ENCODE assay signal across 9 mouse cellular contexts in genomic region chr12:64817056-64817810, GRCm38 (mm10).
A peak's percentile ranks its signal among the peaks of the same experiment; 100 is the strongest.
DNase-seq lines count a peak whose midpoint lies in the region; ATAC-seq and TF ChIP-seq lines count a peak whose summit lies in the region.
"Had no signal": no experiment of that assay in that cellular context is flagged by ENCODE, and none has a peak within 500 bp of the region (broad histone marks: within the 10 kb centered on the region; RNA-seq: fewer than 3 reads in every experiment).

No protein-coding gene starts in this region.

- peak; percentile 50 for TF ChIP-seq CTCF in liver, postnatal 0 days (IDR thresholded peaks at IDR 0.05; ENCODE audit: low read depth)

- DNase-seq in frontal cortex, postnatal 10 days (ENCODE audit: low spot score in 2 of 2) = no peak
- DNase-seq in ovary, postnatal 14 days (ENCODE audit: low spot score) = peak; percentile 6
- no peak for DNase-seq in ovary, adult 18-20 months (ENCODE audit: low spot score)
- peak; percentile 57 for DNase-seq in embryonic facial prominence, embryonic 11.5 days (ENCODE audit: low spot score)
- DNase-seq in liver, postnatal 0 days = peak; percentile 22
- DNase-seq in layer of hippocampus, adult 11-12 months (ENCODE audit: low spot score) = no peak
- DNase-seq in layer of hippocampus, adult 9-11 months = no peak
- DNase-seq: liver, embryonic 13.5 days had no signal

- no peak overlapping the region for H3K4me2 ChIP-seq in embryonic facial prominence, embryonic 11.5 days (ENCODE audit: low read depth, low read length)
- no peak overlapping the region for H3K4me2 ChIP-seq in liver, postnatal 0 days (ENCODE audit: low read depth, low read length)
- H3K4me2 ChIP-seq: liver, embryonic 13.5 days had no signal

- no peak for TF ChIP-seq EP300 in liver, postnatal 0 days (IDR thresholded peaks at IDR 0.05; ENCODE audit: low read depth)

- no peaks in the 10 kb centered on the region for H3K4me1 ChIP-seq in embryonic facial prominence, embryonic 11.5 days (ENCODE audit: control insufficient read depth, insufficient read depth, low read length)
- no peaks in the 10 kb centered on the region for H3K4me1 ChIP-seq in liver, postnatal 0 days (ENCODE audit: insufficient read depth)
- H3K4me1 ChIP-seq: liver, embryonic 13.5 days had no signal

- H3K36me3 ChIP-seq in embryonic facial prominence, embryonic 11.5 days (replicated peaks; ENCODE audit: control insufficient read depth, insufficient read depth, low read depth, low read length) = no peaks in the 10 kb centered on the region
- no peaks in the 10 kb centered on the region for H3K36me3 ChIP-seq in liver, postnatal 0 days (replicated peaks; ENCODE audit: insufficient read depth, low read length)
- H3K36me3 ChIP-seq: liver, embryonic 13.5 days had no signal

- no peak overlapping the region for H3K4me3 ChIP-seq in embryonic facial prominence, embryonic 11.5 days (ENCODE audit: low read depth, low read length)
- no peak overlapping the region for H3K4me3 ChIP-seq in liver, postnatal 0 days (ENCODE audit: low read depth, low read length)
- H3K4me3 ChIP-seq: liver, embryonic 13.5 days had no signal

- no peak overlapping the region for H3K9ac ChIP-seq in embryonic facial prominence, embryonic 11.5 days (replicated peaks; ENCODE audit: low read length)
- H3K9ac ChIP-seq in liver, postnatal 0 days (replicated peaks) = no peak overlapping the region
- H3K9ac ChIP-seq: liver, embryonic 13.5 days had no signal

- H3K9me3 ChIP-seq in embryonic facial prominence, embryonic 11.5 days (replicated peaks; ENCODE audit: control insufficient read depth, low read length) = no peaks in the 10 kb centered on the region
- H3K9me3 ChIP-seq in liver, postnatal 0 days (ENCODE audit: low read length) = no peaks in the 10 kb centered on the region
- H3K9me3 ChIP-seq: liver, embryonic 13.5 days had no signal

- 0 out of 2 replicates have a peak, but pooled peaks have one; percentile 55 for ATAC-seq in frontal cortex, adult (ENCODE audit: low TSS enrichment)
- ATAC-seq in embryonic facial prominence, embryonic 11.5 days (replicated peaks; ENCODE audit: insufficient number of reproducible peaks, low FRiP score, low TSS enrichment, low read depth) = no peak
- ATAC-seq in liver, postnatal 0 days = no peak

- WGBS in embryonic facial prominence, embryonic 11.5 days = 60% methylated on average over 9 of the region's 9 CpGs
- WGBS in liver, postnatal 0 days (ENCODE audit: insufficient replicate concordance) = 52% methylated on average over 9 of the region's 9 CpGs

- H3K27me3 ChIP-seq in embryonic facial prominence, embryonic 11.5 days (ENCODE audit: control insufficient read depth, insufficient read depth, low read length) = no peaks in the 10 kb centered on the region
- H3K27me3 ChIP-seq in liver, postnatal 0 days (ENCODE audit: insufficient read depth, low read length) = no peaks in the 10 kb centered on the region
- H3K27me3 ChIP-seq: liver, embryonic 13.5 days had no signal

- H3K27ac ChIP-seq in embryonic facial prominence, embryonic 11.5 days (replicated peaks; ENCODE audit: low read depth, low read length) = no peak overlapping the region
- H3K27ac ChIP-seq in liver, postnatal 0 days (ENCODE audit: low read depth) = no peak overlapping the region
- H3K27ac ChIP-seq: liver, embryonic 13.5 days had no signal

Comparison
In these comparisons a context has a peak if more than half of its experiments do, and no peak if none do; other contexts are left out.
1. DNase-seq: peak in ovary, postnatal 14 days (single experiment), embryonic facial prominence, embryonic 11.5 days (single experiment) and liver, postnatal 0 days (single experiment); none in frontal cortex, postnatal 10 days (0 of 2), ovary, adult 18-20 months (single experiment), layer of hippocampus, adult 11-12 months (single experiment) and layer of hippocampus, adult 9-11 months (single experiment).